Mouse (Mus musculus): ENCODE results near the gene Cntn5.

DNA sequence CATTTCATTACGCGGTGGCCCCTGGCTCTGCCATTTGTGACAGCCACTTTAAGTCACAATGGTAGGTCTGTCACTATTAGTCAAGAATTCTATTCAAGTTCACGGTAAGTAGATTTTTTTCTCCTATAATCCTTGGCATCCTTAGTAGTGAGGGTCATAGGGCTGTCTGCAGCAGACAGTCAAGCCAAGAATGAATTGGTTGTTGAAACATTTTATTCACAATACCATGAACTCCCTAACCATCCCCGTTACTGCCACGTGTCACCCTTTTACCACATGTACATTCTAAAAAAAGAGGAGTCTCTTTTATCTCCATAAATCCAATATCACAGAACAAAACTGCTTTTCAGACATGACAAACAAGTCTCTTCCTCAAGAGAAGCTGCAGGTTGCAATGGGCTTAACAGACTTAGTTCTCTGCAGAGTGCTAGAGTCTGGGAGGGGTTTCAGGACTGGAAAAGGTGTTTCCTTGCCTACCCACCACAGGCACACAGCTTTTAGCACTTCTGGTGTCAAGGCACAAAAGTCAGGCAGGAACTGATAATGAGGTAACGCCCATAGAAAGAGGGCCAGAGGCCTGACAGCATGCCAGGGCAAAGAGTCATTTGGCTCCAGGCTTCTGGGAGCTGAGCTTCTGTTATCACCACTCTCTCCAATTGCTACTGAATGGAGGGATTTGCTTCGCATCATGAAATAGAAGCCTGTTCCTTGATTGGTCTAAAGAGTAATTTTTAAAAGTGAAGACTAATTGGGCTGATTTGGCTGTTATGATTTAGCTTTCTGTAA is 259.3 kb downstream of the Cntn5 start:
- TF ChIP-seq POLR2A (IDR thresholded peaks at IDR 0.05; ENCODE audit: low read depth, low read length), result no peak
- TF ChIP-seq CTCF (IDR thresholded peaks at IDR 0.05; ENCODE audit: extremely low read depth, insufficient read depth, insufficient read length, insufficient replicate concordance), result no peak

Data from spleen, adult 2 months (tissue).